Mouse (Mus musculus) erythroblast, embryonic 14.5 days (primary cell): ENCODE data around the gene Vamp8.

Experiments
- GATA1 ChIP-seq: IDR thresholded peaks from 2 replicates; pipeline ENCODE4 v1.6.1; 2012; ENCODE audit warnings: low read length, inconsistent platforms, mixed read lengths
- TAL1 ChIP-seq: IDR thresholded peaks from 3 replicates; pipeline ENCODE4 v1.6.1; 2012; ENCODE audit warnings: low read length, inconsistent platforms, mixed read lengths

DNA sequence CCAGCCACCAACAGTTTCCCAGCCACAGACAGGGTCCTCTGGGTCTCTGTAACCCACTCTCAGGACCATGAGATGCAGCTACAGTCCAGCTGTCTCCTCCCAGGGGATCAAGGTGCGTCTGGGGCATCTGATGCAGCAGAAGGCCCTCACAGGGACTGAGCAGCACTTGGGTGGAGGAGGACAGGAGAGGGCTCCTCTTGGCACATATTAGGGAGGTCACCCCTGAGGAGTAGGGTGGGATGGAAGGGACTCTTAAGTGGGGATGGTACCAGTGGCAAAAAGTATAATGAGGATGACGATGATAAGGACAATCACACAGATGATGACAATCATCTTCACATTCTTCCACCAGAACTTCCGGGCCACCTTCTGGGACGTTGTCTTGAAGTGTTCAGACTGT is 5.2 kb downstream of the Vamp8 start:
- TF ChIP-seq GATA1: no peak
- no peak for TF ChIP-seq TAL1
